13 mouse cellular contexts compared by ENCODE assay signal in the genomic region with DNA sequence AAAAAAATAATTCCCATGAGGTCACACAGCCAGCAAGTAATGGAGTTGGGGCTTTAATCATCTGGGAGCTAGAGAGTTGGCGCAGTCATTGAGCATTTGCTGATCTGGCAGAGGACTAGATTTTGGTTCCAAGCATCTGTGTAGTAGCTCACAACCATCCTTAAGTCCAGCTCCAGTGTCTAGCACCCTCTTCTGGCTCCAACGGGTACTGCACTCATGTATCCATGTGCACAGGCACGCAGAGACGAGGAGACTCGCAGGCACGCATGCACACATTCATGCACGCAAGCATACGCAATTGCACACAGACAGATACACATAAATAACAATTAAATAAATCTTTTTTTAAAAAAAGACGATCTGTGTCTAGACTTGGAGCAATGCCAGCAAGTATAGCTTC.
DNase-seq lines count a peak whose midpoint lies in the region; ATAC-seq and TF ChIP-seq lines count a peak whose summit lies in the region.
"Had no signal": no experiment of that assay in that cellular context is flagged by ENCODE, and none has a peak within 500 bp of the region (broad histone marks: within the 10 kb centered on the region; RNA-seq: fewer than 3 reads in every experiment).

No protein-coding gene starts in this region.

- TF ChIP-seq CTCF in gastrocnemius, adult 2 months (IDR thresholded peaks at IDR 0.05) = peak; percentile 47
- peak; percentile 64 for TF ChIP-seq CTCF in liver, embryonic 14.5 days (IDR thresholded peaks at IDR 0.05; ENCODE audit: low read depth)
- TF ChIP-seq CTCF in E14TG2a.4 (conservative IDR thresholded peaks at IDR 0.05; ENCODE audit: low read length) = peak; percentile 77
- TF ChIP-seq CTCF in bone marrow, adult 2 months (IDR thresholded peaks at IDR 0.05; ENCODE audit: control insufficient read depth, insufficient read depth, low read length) = peak; percentile 32; the same call in 1 of the 2 replicates

- H3K4me3 ChIP-seq in gastrocnemius, adult 2 months = no peak overlapping the region
- no peak overlapping the region for H3K4me3 ChIP-seq in liver, embryonic 14.5 days (ENCODE audit: insufficient read depth in 1 of 2, low read depth in 2 of 2, low read length in 2 of 2)
- no peak overlapping the region for H3K4me3 ChIP-seq in liver, embryonic 11.5 days (ENCODE audit: low read depth, low read length)
- no peak overlapping the region for H3K4me3 ChIP-seq in E14TG2a.4 (replicated peaks; ENCODE audit: low read length)
- no peak overlapping the region for H3K4me3 ChIP-seq in bone marrow, adult 2 months (replicated peaks; ENCODE audit: control insufficient read depth, low read depth, low read length)
- H3K4me3 ChIP-seq: limb, embryonic 12.5 days had no signal

- H3K9ac ChIP-seq in liver, embryonic 14.5 days (replicated peaks) = no peak overlapping the region
- no peak overlapping the region for H3K9ac ChIP-seq in liver, embryonic 11.5 days (ENCODE audit: low read depth, low read length)
- H3K9ac ChIP-seq: limb, embryonic 12.5 days had no signal

- DNase-seq in gastrocnemius, adult 2 months = no peak
- no peak for DNase-seq in gastrocnemius, postnatal 10 days
- DNase-seq in liver, embryonic 14.5 days (ENCODE audit: low read depth in 3 of 3, low spot score in 3 of 3) = no peak
- DNase-seq in liver, embryonic 11.5 days (ENCODE audit: low spot score) = no peak
- no peak for DNase-seq in spleen, postnatal 14 days (ENCODE audit: low spot score in 2 of 2)
- DNase-seq in frontal cortex, postnatal 36 days (ENCODE audit: low spot score in 2 of 2) = no peak
- DNase-seq: heart, postnatal 36 days; kidney, postnatal 25 days had no signal

- WGBS in liver, embryonic 14.5 days (ENCODE audit: insufficient replicate concordance) = 72% methylated on average over 9 of the region's 9 CpGs
- WGBS in liver, embryonic 11.5 days = 87% methylated on average over 9 of the region's 9 CpGs
- WGBS in bone marrow, adult 2 months = 84% methylated on average over 9 of the region's 9 CpGs

- H3K4me2 ChIP-seq in liver, embryonic 14.5 days (ENCODE audit: low read depth) = no peak overlapping the region
- H3K4me2 ChIP-seq in liver, embryonic 11.5 days = no peak overlapping the region
- H3K4me2 ChIP-seq: limb, embryonic 12.5 days; midbrain, embryonic 11.5 days had no signal

- intact Hi-C loops in gastrocnemius, adult 2 months (cut with DNase I) = loop anchor here (10.0 kb wide), 1 partner anchor 340 kb away; no protein-coding TSS in a partner anchor

- no peaks in the 10 kb centered on the region for H3K36me3 ChIP-seq in liver, embryonic 14.5 days (replicated peaks; ENCODE audit: control insufficient read depth, insufficient read depth, low read depth)
- H3K36me3 ChIP-seq in liver, embryonic 11.5 days (ENCODE audit: control insufficient read depth, insufficient read depth, low read length) = no peaks in the 10 kb centered on the region
- no peaks in the 10 kb centered on the region for H3K36me3 ChIP-seq in E14TG2a.4 (ENCODE audit: insufficient read depth, low read length)
- H3K36me3 ChIP-seq: G1E; limb, embryonic 12.5 days had no signal

- peaks cover 0 to 2% of the 10 kb centered on the region in 2 experiments; a peak in 1 of 4 replicates for H3K4me1 ChIP-seq in liver, embryonic 14.5 days (replicated peaks; ENCODE audit: control insufficient read depth in 2 of 2, insufficient read depth in 2 of 2, low read length in 1 of 2)
- H3K4me1 ChIP-seq in liver, embryonic 11.5 days (replicated peaks; ENCODE audit: control insufficient read depth, insufficient read depth, low read length) = no peaks in the 10 kb centered on the region; the same call in 1 of the 2 replicates
- 0 out of 2 replicates have a peak, but pooled peaks cover 4% of the 10 kb centered on the region for H3K4me1 ChIP-seq in E14TG2a.4 (replicated peaks; ENCODE audit: low read depth, low read length)
- H3K4me1 ChIP-seq in bone marrow, adult 2 months (ENCODE audit: control insufficient read depth, insufficient read depth, low read length) = no peaks in the 10 kb centered on the region

- H3K27ac ChIP-seq in gastrocnemius, adult 2 months = no peak overlapping the region
- no peak overlapping the region for H3K27ac ChIP-seq in liver, embryonic 14.5 days
- H3K27ac ChIP-seq in liver, embryonic 11.5 days (ENCODE audit: low read depth, low read length) = no peak overlapping the region
- no peak overlapping the region for H3K27ac ChIP-seq in bone marrow, adult 2 months (ENCODE audit: control insufficient read depth, insufficient read depth, low read depth, low read length, poor library complexity)
- H3K27ac ChIP-seq: limb, embryonic 12.5 days had no signal

- no peaks in the 10 kb centered on the region for H3K27me3 ChIP-seq in liver, embryonic 14.5 days (ENCODE audit: control insufficient read depth, insufficient read depth, low read length)
- H3K27me3 ChIP-seq in liver, embryonic 11.5 days (replicated peaks; ENCODE audit: control insufficient read depth, insufficient read depth, low read length) = no peaks in the 10 kb centered on the region
- 0 out of 2 replicates have a peak, but pooled peaks cover 6% of the 10 kb centered on the region for H3K27me3 ChIP-seq in E14TG2a.4 (ENCODE audit: insufficient read depth, low read length)

- no peak for ATAC-seq in liver, embryonic 14.5 days (ENCODE audit: insufficient read depth)
- no peak for ATAC-seq in liver, embryonic 11.5 days (replicated peaks; ENCODE audit: low FRiP score)

- no peak for TF ChIP-seq EP300 in liver, embryonic 14.5 days (IDR thresholded peaks at IDR 0.05; ENCODE audit: low read depth)

- H3K9me3 ChIP-seq in liver, embryonic 14.5 days (ENCODE audit: control insufficient read depth, low read length) = no peaks in the 10 kb centered on the region
- no peaks in the 10 kb centered on the region for H3K9me3 ChIP-seq in liver, embryonic 11.5 days (ENCODE audit: control insufficient read depth, low read length)
- no peaks in the 10 kb centered on the region for H3K9me3 ChIP-seq in E14TG2a.4 (ENCODE audit: low read length)

- no peak for TF ChIP-seq POLR2A in bone marrow, adult 2 months (IDR thresholded peaks at IDR 0.05; ENCODE audit: borderline replicate concordance, control insufficient read depth, low read depth, low read length)
